Mouse (Mus musculus) E14TG2a.4 (cell line): Measurements from ENCODE around the gene Tgfbr3.

Source experiments
- CTCF ChIP-seq: conservative IDR thresholded peaks from 2 replicates; pipeline ENCODE4 v1.5.1; 2014; ENCODE audit warnings: low read length
- NANOG ChIP-seq: IDR thresholded peaks from 2 replicates; pipeline ENCODE4 v1.6.1; 2014; ENCODE audit warnings: borderline replicate concordance, low read length, mixed read lengths
- POU5F1 ChIP-seq: IDR thresholded peaks from 2 replicates; pipeline ENCODE4 v1.6.1; 2014; ENCODE audit warnings: low read length, borderline replicate concordance

DNA sequence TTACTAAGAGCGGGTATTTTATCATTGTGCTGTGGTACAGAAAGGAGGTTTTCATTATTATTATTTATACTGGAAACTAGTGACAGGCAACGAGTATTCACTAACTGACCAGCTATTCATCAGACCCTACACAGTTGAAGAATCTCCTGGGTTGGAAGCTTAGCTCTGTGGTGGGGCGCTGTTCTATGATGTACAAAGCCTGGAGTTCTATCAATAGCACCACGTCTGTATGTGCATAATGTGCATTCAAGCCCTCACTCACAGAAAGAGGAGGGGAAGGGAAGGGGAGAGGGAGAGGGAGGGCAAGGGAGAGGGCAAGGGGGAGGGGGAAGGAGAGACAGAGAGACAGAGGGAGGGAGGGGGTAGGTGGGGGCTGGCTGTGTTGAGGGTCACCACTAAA lies 215.1 kb downstream of the Tgfbr3 start:
- no peak for TF ChIP-seq CTCF
- no peak for TF ChIP-seq NANOG
- no peak for TF ChIP-seq POU5F1
